Mouse (Mus musculus) bone marrow macrophage, adult 2 months (primary cell): ENCODE results near the gene Rhebl1.

ENCODE experiments used
- CTCF ChIP-seq: IDR thresholded peaks from 2 replicates; pipeline ENCODE4 v1.5.1; 2012; ENCODE audit warnings: low read depth, mild to moderate bottlenecking, low read length, moderate library complexity
- POLR2A ChIP-seq: IDR thresholded peaks from 2 replicates; pipeline ENCODE4 v1.6.1; 2012; ENCODE audit warnings: mild to moderate bottlenecking, low read depth, low read length, borderline replicate concordance

- TF ChIP-seq CTCF (no peak), POLR2A (no peak)
These were observed 44.3 kb downstream of the Rhebl1 start for GRCm38 (mm10) chr15:98849956-98850600.
